Mouse (Mus musculus) c-Kit-positive CD71-positive TER-119-positive erythroid progenitor cells, embryonic 14.5 days (primary cell): ENCODE data around the gene Cyp4f40.
"Not testable (repeated sequence)": the region's sequence is repeated elsewhere in the genome, so short reads cannot be mapped to it uniquely, and the experiment has no call there.

Experiments used
- DNase-seq: peaks from one replicate; pipeline ENCODE4 v3.0.0-alpha.2; 2013; ENCODE audit warnings: low spot score

The Cyp4f40 gene

GRCm38 (mm10) chr17:32710541-32710940 lies 51.8 kb downstream of the Cyp4f40 start:
- not testable (repeated sequence) for DNase-seq

DNA sequence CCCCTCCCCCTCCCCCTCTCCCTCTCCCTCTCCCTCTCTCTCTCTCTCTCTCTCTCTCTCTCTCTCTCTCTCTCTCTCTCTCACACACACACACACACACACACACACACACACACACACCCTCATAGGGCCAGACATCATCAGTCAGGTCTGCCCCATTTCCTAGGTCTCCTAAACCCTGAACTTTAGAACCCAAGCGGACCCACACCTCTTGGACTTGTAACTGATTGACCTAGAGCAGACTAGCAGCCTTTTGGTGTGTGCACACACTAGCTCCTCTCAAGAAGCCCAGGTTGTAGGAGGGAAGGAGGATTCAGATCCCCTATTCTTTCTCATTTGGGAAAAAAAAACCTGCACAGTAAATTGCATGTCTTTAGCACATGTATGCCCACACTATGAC lies 63.5 kb downstream of the Cyp4f40 start:
- not testable (repeated sequence) for DNase-seq

- DNase-seq, result no peak
Observed at GRCm38 (mm10) chr17:32722771-32723170, 64.1 kb downstream of the Cyp4f40 start.

DNA sequence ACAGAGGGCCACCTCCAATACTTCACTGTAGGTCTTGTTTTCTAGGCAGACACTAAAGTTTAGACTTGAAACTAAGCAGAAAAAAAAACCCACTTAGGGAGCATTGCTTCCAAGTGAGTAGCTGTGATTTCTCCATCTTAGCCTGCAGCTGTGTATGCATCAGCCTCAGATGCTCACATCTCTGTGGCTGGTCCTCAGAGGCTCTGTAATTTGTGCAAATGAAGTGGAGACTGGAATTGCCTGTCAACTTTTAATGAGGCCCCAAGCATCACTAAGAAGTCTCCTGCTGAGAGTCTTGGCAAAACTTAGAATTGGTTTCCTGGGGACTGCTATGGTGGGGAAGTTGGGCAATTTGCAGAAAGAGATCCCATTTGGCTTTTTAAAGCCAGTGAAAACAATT lies 67.7 kb downstream of the Cyp4f40 start:
- not testable (repeated sequence) for DNase-seq
